Mouse (Mus musculus) megakaryocyte, embryonic 14.5 days (primary cell): ENCODE results near the gene Gm20605.

Experiments
- FLI1 ChIP-seq: IDR thresholded peaks from 2 replicates; pipeline ENCODE4 v1.6.1; 2012; ENCODE audit warnings: low read length, inconsistent platforms, mixed read lengths
- GATA1 ChIP-seq: IDR thresholded peaks from 3 replicates; pipeline ENCODE4 v1.6.1; 2012; ENCODE audit warnings: mixed read lengths, low read length, inconsistent platforms, borderline replicate concordance

DNA sequence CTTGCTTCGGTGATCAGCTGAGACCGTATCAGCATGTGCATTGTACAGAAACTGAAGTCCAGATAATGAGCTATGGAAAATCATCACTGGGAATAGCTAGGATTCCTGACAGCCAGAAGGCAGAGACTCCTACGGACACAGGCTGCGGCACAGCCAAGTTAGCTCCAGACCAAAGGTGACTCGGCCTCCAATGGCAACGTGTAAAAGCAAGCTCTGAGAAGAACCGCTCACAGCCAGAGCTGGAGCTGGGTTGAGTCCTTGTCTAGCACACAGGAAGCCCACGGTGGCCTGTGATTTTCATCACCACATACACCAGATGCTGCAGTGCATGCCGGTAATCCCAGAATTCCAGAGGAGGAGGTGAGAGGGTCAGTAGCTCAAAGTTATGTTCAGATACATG, 61.6 kb downstream of the Gm20605 start:
- no peak for TF ChIP-seq FLI1
- TF ChIP-seq GATA1, result no peak
